In the genomic region with DNA sequence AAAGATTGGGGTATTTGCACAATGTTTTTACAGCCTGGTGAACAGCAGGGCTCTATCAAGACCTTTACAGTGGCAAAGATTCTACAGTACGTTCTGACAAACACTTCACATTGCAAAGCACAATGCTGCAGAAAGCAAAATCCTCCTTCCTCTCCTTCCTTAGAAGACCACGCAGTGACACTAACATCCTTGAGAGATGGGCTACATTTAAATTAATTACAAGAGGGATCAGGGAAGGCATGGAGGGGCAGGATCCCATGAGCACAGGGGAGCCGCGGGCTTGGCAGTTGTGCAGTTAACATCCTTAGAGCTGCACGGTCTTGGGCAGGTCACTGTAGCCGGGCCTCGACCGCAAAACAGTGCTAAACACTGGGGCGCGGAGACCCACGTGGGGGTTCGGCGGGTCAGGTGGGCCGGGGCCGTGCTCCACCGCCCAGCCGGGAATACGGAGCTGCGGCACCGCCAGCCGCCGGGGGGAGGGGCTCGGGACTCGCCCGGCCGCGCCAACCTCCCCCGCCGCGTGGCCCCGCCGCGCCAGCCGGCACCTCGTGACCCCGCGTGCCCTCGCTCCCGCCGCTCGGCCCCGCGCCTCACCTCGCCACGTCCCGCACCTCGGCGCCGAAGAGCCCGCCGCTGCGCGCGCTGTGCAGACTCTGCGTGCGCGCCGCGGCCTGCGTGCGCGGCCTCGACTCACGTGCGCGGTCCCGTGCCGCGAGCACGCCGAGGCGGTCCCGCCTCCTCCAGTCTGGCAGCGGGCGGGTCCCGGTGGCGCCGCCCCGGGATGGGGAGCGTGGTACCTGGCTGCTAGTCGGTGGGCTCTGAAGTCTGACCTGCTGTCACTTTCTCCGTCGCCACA, we compare ENCODE assay signal across 8 mouse cellular contexts. TPM values are rescaled to one million over a fixed set of nuclear protein-coding genes. Genes with fewer than 3 reads are reported as not detected.
DNase-seq lines count a peak whose midpoint lies in the region; ATAC-seq and TF ChIP-seq lines count a peak whose summit lies in the region.

Gene Tada2a, minus strand, starts transcription at position 658 of the 856 bp plus-strand sequence.
Gene Acaca, plus strand, starts transcription at position 730 of the 856 bp plus-strand sequence.

- 0 out of 2 replicates have a peak, but pooled peaks have one; percentile 3 for TF ChIP-seq CTCF in intestine, postnatal 0 days (IDR thresholded peaks at IDR 0.05; ENCODE audit: low read depth)

- peak; percentile 94 for ATAC-seq in intestine, postnatal 0 days
- peak; percentile 83 for ATAC-seq in limb, embryonic 12.5 days (ENCODE audit: insufficient number of reproducible peaks, insufficient read depth, low FRiP score, low TSS enrichment, low read depth)
- peak; percentile 93 for ATAC-seq in midbrain, embryonic 14.5 days (ENCODE audit: low FRiP score, low TSS enrichment)

- no peaks in the 10 kb centered on the region for H3K9me3 ChIP-seq in intestine, postnatal 0 days (ENCODE audit: control insufficient read depth)
- H3K9me3 ChIP-seq in limb, embryonic 12.5 days: no peaks in the 10 kb centered on the region
- H3K9me3 ChIP-seq in midbrain, embryonic 14.5 days (ENCODE audit: control insufficient read depth, low read length): no peaks in the 10 kb centered on the region

- WGBS in intestine, postnatal 0 days: under 1% methylated on average over 69 of the region's 83 CpGs
- under 1% methylated on average over 80 of the region's 83 CpGs for WGBS in limb, embryonic 12.5 days
- under 1% methylated on average over 82 of the region's 83 CpGs for WGBS in midbrain, embryonic 14.5 days

- H3K36me3 ChIP-seq in intestine, postnatal 0 days (ENCODE audit: control insufficient read depth, insufficient read depth): peaks cover 12% of the 10 kb centered on the region; the same call in 1 of the 2 replicates
- H3K36me3 ChIP-seq in limb, embryonic 12.5 days: peaks cover 29% of the 10 kb centered on the region
- peaks cover 23% of the 10 kb centered on the region; the same call in 1 of the 2 replicates for H3K36me3 ChIP-seq in midbrain, embryonic 14.5 days (ENCODE audit: control insufficient read depth, insufficient read depth, low read length)

- H3K9ac ChIP-seq in intestine, postnatal 0 days (ENCODE audit: low read depth, low read length): peak within 1 kb of the TSS; percentile 58
- peak within 1 kb of the TSS; percentile 84 for H3K9ac ChIP-seq in limb, embryonic 12.5 days (replicated peaks)
- peak within 1 kb of the TSS; percentile 78 for H3K9ac ChIP-seq in midbrain, embryonic 14.5 days (replicated peaks; ENCODE audit: low read length)

- DNase-seq in layer of hippocampus, adult 11-12 months (ENCODE audit: low spot score): peak; percentile 74
- DNase-seq in layer of hippocampus, adult 9-10 months (ENCODE audit: low spot score): no peak
- DNase-seq in embryo, embryonic 9.5 days (ENCODE audit: extremely low spot score): peak; percentile 87
- peak; percentile 70 to 77 for DNase-seq in gastrocnemius, postnatal 4 days (ENCODE audit: low spot score in 2 of 2)
- DNase-seq in midbrain, embryonic 14.5 days: peak; percentile 95
- peak; percentile 80 for DNase-seq in spleen, adult 12 weeks (ENCODE audit: low spot score)

- H3K27me3 ChIP-seq in intestine, postnatal 0 days (replicated peaks; ENCODE audit: control insufficient read depth, insufficient read depth, low read length): no peaks in the 10 kb centered on the region
- H3K27me3 ChIP-seq in limb, embryonic 12.5 days: no peaks in the 10 kb centered on the region
- H3K27me3 ChIP-seq in midbrain, embryonic 14.5 days (ENCODE audit: control insufficient read depth, insufficient read depth, low read length): no peaks in the 10 kb centered on the region

- peak within 1 kb of the TSS; percentile 81 for H3K4me2 ChIP-seq in intestine, postnatal 0 days (replicated peaks; ENCODE audit: low read depth)
- H3K4me2 ChIP-seq in limb, embryonic 12.5 days: peak within 1 kb of the TSS; percentile 78
- H3K4me2 ChIP-seq in midbrain, embryonic 14.5 days (ENCODE audit: low read length): peak within 1 kb of the TSS; percentile 65

- no peaks in the 10 kb centered on the region for H3K4me1 ChIP-seq in intestine, postnatal 0 days (replicated peaks; ENCODE audit: control insufficient read depth, insufficient read depth, low read length)
- H3K4me1 ChIP-seq in limb, embryonic 12.5 days (replicated peaks): 0 out of 2 replicates have a peak, but pooled peaks cover 6% of the 10 kb centered on the region
- H3K4me1 ChIP-seq in midbrain, embryonic 14.5 days (ENCODE audit: control insufficient read depth, insufficient read depth, low read length): peaks cover 18% of the 10 kb centered on the region; the same call in 1 of the 2 replicates

- H3K4me3 ChIP-seq in intestine, postnatal 0 days (ENCODE audit: low read depth, low read length): peak within 1 kb of the TSS; percentile 75
- H3K4me3 ChIP-seq in limb, embryonic 12.5 days (replicated peaks): peak within 1 kb of the TSS; percentile 83
- peak within 1 kb of the TSS; percentile 61 for H3K4me3 ChIP-seq in midbrain, embryonic 14.5 days (replicated peaks; ENCODE audit: low read depth, low read length)

- H3K27ac ChIP-seq in intestine, postnatal 0 days (ENCODE audit: low read depth, low read length): peak within 1 kb of the TSS; percentile 54; the same call in 1 of the 2 replicates
- peak within 1 kb of the TSS; percentile 76; the same call in 1 of the 2 replicates for H3K27ac ChIP-seq in limb, embryonic 12.5 days
- H3K27ac ChIP-seq in midbrain, embryonic 14.5 days (replicated peaks; ENCODE audit: low read depth, low read length): peak within 1 kb of the TSS; percentile 78

RNA-seq across cellular contexts. Expression of gene Tada2a, which starts in this region (rescaled TPM):
- total RNA-seq in gastrocnemius, postnatal 4 days (2021): 10 to 100 TPM; 13.9 to 19.4 TPM
- polyA plus RNA-seq in intestine, postnatal 0 days (2015; fragmentation: Nextera tagmentation; extraction: Ambion mirVana): 8.3 and 9.8 TPM in 2 replicates
- polyA plus RNA-seq in limb, embryonic 12.5 days (2016; fragmentation: Nextera tagmentation; extraction: Ambion mirVana): 41.2 and 41.3 TPM in 2 replicates
- polyA plus RNA-seq in midbrain, embryonic 14.5 days (2014; fragmentation: Nextera tagmentation; extraction: Ambion mirVana): 27.6 and 31.0 TPM in 2 replicates

RNA-seq across cellular contexts. Expression of gene Acaca, which starts in this region (rescaled TPM):
- 10 to 100 TPM; 25.1 to 25.4 TPM for total RNA-seq in gastrocnemius, postnatal 4 days (2021)
- 2.5 and 3.1 TPM in 2 replicates for polyA plus RNA-seq in intestine, postnatal 0 days (2015; fragmentation: Nextera tagmentation; extraction: Ambion mirVana)
- polyA plus RNA-seq in limb, embryonic 12.5 days (2016; fragmentation: Nextera tagmentation; extraction: Ambion mirVana): 22.5 and 26.2 TPM in 2 replicates
- 33.4 and 40.8 TPM in 2 replicates for polyA plus RNA-seq in midbrain, embryonic 14.5 days (2014; fragmentation: Nextera tagmentation; extraction: Ambion mirVana)
